Mouse (Mus musculus): ENCODE measurements around the gene Hoxd11.

- TF ChIP-seq CTCF (conservative IDR thresholded peaks at IDR 0.05; ENCODE audit: low read length) (no peak), POU5F1 (IDR thresholded peaks at IDR 0.05; ENCODE audit: borderline replicate concordance, low read length) (no peak)
Measured at GRCm38 (mm10) chr2:74699053-74699430, 19.7 kb downstream of the Hoxd11 start.

All from E14TG2a.4 (cell line).